Mouse (Mus musculus) myocyte (in vitro differentiated cells): ENCODE data around the gene Trappc6b. TPM values are rescaled to one million over a fixed set of nuclear protein-coding genes. Genes with fewer than 3 reads are reported as not detected.
"Not testable (repeated sequence)": the region's sequence is repeated elsewhere in the genome, so short reads cannot be mapped to it uniquely, and the experiment has no call there.

ENCODE experiments used
- H3K27me3 ChIP-seq: one replicate; pipeline ENCODE4 v1.6.1; 2011; ENCODE audit not compliant: control insufficient read depth, insufficient read depth, insufficient read length
- H3K36me3 ChIP-seq: one replicate; pipeline ENCODE4 v1.6.1; 2011; ENCODE audit not compliant: control insufficient read depth, insufficient read depth
- H3K4me2 ChIP-seq: one replicate; pipeline ENCODE4 v1.6.1; 2011; ENCODE audit warnings: low read depth, control low read depth
- H3K4me3 ChIP-seq: one replicate; pipeline ENCODE4 v1.5.1; 2011; ENCODE audit warnings: mild to moderate bottlenecking, control low read depth, moderate library complexity
- H3K79me2 ChIP-seq: one replicate; pipeline ENCODE4 v1.6.1; 2011; ENCODE audit not compliant: control insufficient read depth, insufficient read depth
- H3ac ChIP-seq: one replicate; pipeline ENCODE4 v1.6.1; 2011; ENCODE audit not compliant: control insufficient read depth, insufficient read length
- CEBPB ChIP-seq: IDR thresholded peaks from 2 replicates; pipeline ENCODE4 v1.6.1; 2011; ENCODE audit warnings: mild to moderate bottlenecking, moderate library complexity; ENCODE audit not compliant: poor library complexity, insufficient read depth, severe bottlenecking
- E2F4 ChIP-seq: IDR thresholded peaks from one replicate; pipeline ENCODE4 v1.6.1; 2011; ENCODE audit warnings: mild to moderate bottlenecking, control low read depth, moderate library complexity; ENCODE audit not compliant: insufficient read depth
- MAX ChIP-seq: IDR thresholded peaks from one replicate; pipeline ENCODE4 v1.6.1; 2011; ENCODE audit warnings: low read depth, mild to moderate bottlenecking, control low read depth
- MYOD1 ChIP-seq, 3 experiments: IDR thresholded peaks; one replicate each; pipeline ENCODE4 v1.6.1; 2011; ENCODE audit warnings: control low read depth in 2 of 3, low read depth in 2 of 3, mild to moderate bottlenecking in 2 of 3, moderate library complexity in 1 of 3; ENCODE audit not compliant: insufficient read length in 2 of 3, control insufficient read depth in 1 of 3
- MYOG ChIP-seq, 3 experiments: IDR thresholded peaks; one replicate each; pipeline ENCODE4 v1.6.1; 2011; ENCODE audit warnings: control low read depth in 2 of 3, low read depth in 2 of 3, mild to moderate bottlenecking in 2 of 3; ENCODE audit not compliant: insufficient read length in 2 of 3, control insufficient read depth in 1 of 3, insufficient read depth in 1 of 3
- POLR2A ChIP-seq: IDR thresholded peaks from one replicate; pipeline ENCODE4 v1.6.1; 2011; ENCODE audit warnings: low read depth, mild to moderate bottlenecking, control low read depth, moderate library complexity; ENCODE audit not compliant: insufficient read length
- POLR2AphosphoS2 ChIP-seq: IDR thresholded peaks from one replicate; pipeline ENCODE4 v1.6.1; 2011; ENCODE audit warnings: low read depth, control low read depth; ENCODE audit not compliant: insufficient read length
- REST ChIP-seq: IDR thresholded peaks from one replicate; pipeline ENCODE4 v1.6.1; 2011; ENCODE audit warnings: mild to moderate bottlenecking, control low read depth, moderate library complexity; ENCODE audit not compliant: insufficient read depth, insufficient read length
- SRF ChIP-seq: IDR thresholded peaks from one replicate; pipeline ENCODE4 v1.6.1; 2011; ENCODE audit warnings: low read depth; ENCODE audit not compliant: control insufficient read depth, insufficient read length
- TCF12 ChIP-seq: IDR thresholded peaks from one replicate; pipeline ENCODE4 v1.6.1; 2011; ENCODE audit warnings: mild to moderate bottlenecking, control low read depth; ENCODE audit not compliant: poor library complexity, insufficient read depth, severe bottlenecking
- TCF3 ChIP-seq: IDR thresholded peaks from one replicate; pipeline ENCODE4 v1.6.1; 2011; ENCODE audit warnings: low read depth, control low read depth; ENCODE audit not compliant: insufficient read length
- USF1 ChIP-seq: IDR thresholded peaks from one replicate; pipeline ENCODE4 v1.6.1; 2011; ENCODE audit warnings: low read depth, mild to moderate bottlenecking, control low read depth, moderate library complexity
- polyA plus RNA-seq: library from polyadenylated mRNA; unstranded; fragments of >200 nt; fragmentation: generic; extraction: Trizol; gene quantifications from one replicate; pipeline ENCODE4 v1.2.1, GENCODE M21; 2012; ENCODE audit warnings: missing spikeins

The Trappc6b gene
- polyA plus RNA-seq, 1 experiment = 52.0 TPM

DNA sequence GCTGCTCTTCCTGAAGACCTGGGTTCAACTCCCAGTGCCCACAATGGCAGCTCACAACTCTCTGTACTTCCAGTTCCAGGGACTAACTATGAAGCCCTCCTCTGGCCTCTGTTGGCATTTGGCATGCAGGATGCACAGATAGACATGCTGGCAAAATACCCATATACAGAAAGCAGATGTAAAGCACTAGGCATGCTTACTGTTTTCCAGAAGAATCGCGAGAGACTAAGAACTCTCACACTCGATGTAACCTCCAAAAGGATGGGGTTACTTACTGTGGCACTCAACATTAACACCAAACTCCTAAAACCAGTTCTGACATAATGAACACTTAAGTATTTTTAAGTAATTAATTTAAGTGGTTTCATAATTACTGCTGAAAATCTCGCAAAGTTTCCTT is 950 bp downstream of the Trappc6b start:
- H3K36me3 ChIP-seq = peaks cover 5% of the 10 kb centered on the region

DNA sequence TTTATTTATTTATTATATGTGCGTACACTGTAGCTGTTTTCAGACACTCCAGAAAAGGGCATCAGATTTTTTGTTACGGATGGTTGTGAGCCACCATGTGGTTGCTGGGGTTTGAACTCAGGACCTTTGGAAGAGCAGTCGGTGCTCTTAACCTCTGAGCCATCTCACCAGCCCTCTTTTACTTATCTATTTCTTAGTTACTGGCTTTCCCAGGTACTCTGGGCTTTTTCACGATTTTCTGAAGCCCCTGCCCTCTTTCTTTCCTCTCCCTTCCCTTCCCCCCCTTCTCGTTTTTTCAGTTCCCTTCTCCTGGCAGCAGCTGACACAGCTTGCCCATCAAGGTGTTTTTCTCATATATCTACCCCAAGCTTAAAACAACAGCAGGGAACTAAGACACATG is 3.0 kb downstream of the Trappc6b start:
- H3K36me3 ChIP-seq, H3K4me3 ChIP-seq, H3K4me2 ChIP-seq, H3K27me3 ChIP-seq, H3ac ChIP-seq: not testable (repeated sequence)
- H3K79me2 ChIP-seq = peaks cover 78% of the 10 kb centered on the region

More for the DNA sequence above, 950 bp downstream of the Trappc6b start:
- H3K27me3 ChIP-seq = no peaks in the 10 kb centered on the region
- peak overlapping the region; percentile 80 for H3K4me2 ChIP-seq
- peak overlapping the region; percentile 80 for H3ac ChIP-seq
- TF ChIP-seq CEBPB = no peak
- TF ChIP-seq TCF12 = no peak
- no peak for TF ChIP-seq POLR2A
- TF ChIP-seq REST = no peak
- TF ChIP-seq MYOG (IDR thresholded peaks at IDR 0.05; ENCODE audit: control insufficient read depth in 1 of 3, insufficient read depth in 1 of 3, insufficient read length in 2 of 3, low read depth in 2 of 3) = no peak
- no peak for TF ChIP-seq POLR2AphosphoS2
- TF ChIP-seq E2F4 = no peak
- no peak for TF ChIP-seq MAX
- TF ChIP-seq MYOD1 (IDR thresholded peaks at IDR 0.05; ENCODE audit: control insufficient read depth in 1 of 3, insufficient read length in 2 of 3, low read depth in 2 of 3) = no peak
- no peak for TF ChIP-seq SRF
- no peak for TF ChIP-seq TCF3
- TF ChIP-seq USF1 = no peak
- peaks cover 58% of the 10 kb centered on the region for H3K79me2 ChIP-seq
- H3K4me3 ChIP-seq = peak overlapping the region; percentile 85

DNA sequence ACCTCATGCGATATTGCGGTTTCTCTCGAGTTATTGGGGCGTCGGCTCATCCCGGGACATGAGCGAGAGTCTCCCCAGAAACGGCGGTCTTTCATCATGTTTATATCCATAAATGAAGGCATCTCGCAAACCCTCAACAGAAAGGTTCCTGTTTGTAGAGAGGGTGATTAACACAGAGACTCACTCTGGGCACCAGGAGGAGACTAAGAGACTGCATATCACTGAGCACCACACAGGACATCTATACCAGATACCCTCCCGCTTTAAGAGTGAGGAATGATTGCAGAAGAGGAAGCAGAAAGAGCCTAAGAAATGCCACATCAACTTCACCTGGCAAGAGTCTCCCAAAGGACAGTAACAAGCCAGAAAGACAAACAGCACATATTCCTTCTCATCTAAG is 5.0 kb downstream of the Trappc6b start:
- Histone ChIP-seq H3ac (no peak overlapping the region), H3K4me3 (no peak overlapping the region), H3K79me2 (peaks cover 90% of the 10 kb centered on the region), H3K4me2 (no peak overlapping the region), H3K27me3 (no peaks in the 10 kb centered on the region), H3K36me3 (peaks cover 5% of the 10 kb centered on the region)
- TF ChIP-seq CEBPB (no peak), MYOG (IDR thresholded peaks at IDR 0.05; ENCODE audit: control insufficient read depth in 1 of 3, insufficient read depth in 1 of 3, insufficient read length in 2 of 3, low read depth in 2 of 3) (no peak), POLR2AphosphoS2 (no peak), E2F4 (no peak), SRF (no peak), USF1 (no peak), TCF12 (no peak), POLR2A (no peak), TCF3 (no peak), REST (no peak), MYOD1 (IDR thresholded peaks at IDR 0.05; ENCODE audit: control insufficient read depth in 1 of 3, insufficient read length in 2 of 3, low read depth in 2 of 3) (no peak), MAX (no peak)

DNA sequence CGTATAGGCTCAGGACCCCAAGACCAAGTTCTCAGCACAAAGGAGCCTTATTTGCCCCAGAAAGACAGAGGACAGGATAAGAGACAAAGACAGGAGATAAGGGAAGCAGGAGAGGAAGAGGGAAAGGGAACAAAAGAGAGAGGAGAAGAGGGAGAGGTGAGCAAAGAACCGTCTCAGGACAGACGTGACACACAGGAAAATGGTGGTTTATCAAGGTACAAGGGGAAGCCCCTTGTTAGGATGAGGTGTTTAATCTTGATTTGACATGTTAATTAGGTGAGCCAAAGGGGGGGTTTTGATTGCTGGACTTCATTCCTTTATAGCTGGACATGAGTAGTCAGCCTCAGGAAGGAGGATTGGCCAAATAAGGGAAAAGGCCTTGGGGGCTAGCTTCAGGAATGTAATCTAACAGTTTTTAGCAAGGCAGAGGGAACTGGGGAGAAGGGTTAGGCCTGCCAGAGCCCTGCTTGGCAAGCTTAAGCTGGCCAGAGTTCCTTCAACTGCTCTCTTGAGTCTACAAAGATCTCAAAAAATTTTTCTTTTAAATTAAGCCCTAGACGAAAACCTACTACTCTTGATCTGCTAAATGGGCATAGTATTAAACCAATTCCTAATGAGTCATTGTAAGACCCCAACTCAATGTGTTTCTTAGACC is 5.9 kb downstream of the Trappc6b start:
- H3ac ChIP-seq = no peak overlapping the region
- H3K4me2 ChIP-seq = no peak overlapping the region
- H3K4me3 ChIP-seq = no peak overlapping the region
- no peaks in the 10 kb centered on the region for H3K27me3 ChIP-seq
- TF ChIP-seq MAX (no peak), TCF3 (no peak), REST (no peak), CEBPB (no peak), POLR2A (no peak), SRF (no peak), MYOG (IDR thresholded peaks at IDR 0.05; ENCODE audit: control insufficient read depth in 1 of 3, insufficient read depth in 1 of 3, insufficient read length in 2 of 3, low read depth in 2 of 3) (no peak), TCF12 (no peak), USF1 (no peak), POLR2AphosphoS2 (no peak), MYOD1 (IDR thresholded peaks at IDR 0.05; ENCODE audit: control insufficient read depth in 1 of 3, insufficient read length in 2 of 3, low read depth in 2 of 3) (no peak), E2F4 (no peak)
- H3K79me2 ChIP-seq = peaks cover 82% of the 10 kb centered on the region
- peaks cover 5% of the 10 kb centered on the region for H3K36me3 ChIP-seq

DNA sequence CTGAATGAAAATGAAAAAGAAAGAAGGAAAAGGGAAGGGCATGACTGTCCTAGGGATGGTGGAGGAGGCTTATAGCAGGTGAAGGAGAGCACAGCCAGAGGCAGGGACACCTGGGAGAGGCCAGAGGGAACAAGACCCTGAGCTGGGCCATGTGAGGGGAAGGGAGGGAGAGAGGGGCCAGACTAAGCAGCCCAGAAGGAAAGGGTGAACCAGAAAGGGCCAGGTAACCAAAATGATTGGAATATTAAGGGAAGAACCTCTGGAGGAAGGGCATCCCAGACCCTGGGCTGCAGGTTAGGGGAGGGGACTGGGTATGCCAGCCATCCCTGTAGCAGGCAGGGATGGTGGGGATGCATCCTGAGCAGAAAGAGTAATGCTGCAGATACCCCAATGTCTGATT is 7.3 kb downstream of the Trappc6b start:
- no peak overlapping the region for H3K4me2 ChIP-seq
- peaks cover 11% of the 10 kb centered on the region for H3K36me3 ChIP-seq
- no peak overlapping the region for H3ac ChIP-seq
- H3K4me3 ChIP-seq = no peak overlapping the region
- TF ChIP-seq MAX (no peak), TCF12 (no peak), TCF3 (no peak), POLR2A (no peak), POLR2AphosphoS2 (no peak), REST (no peak), MYOD1 (IDR thresholded peaks at IDR 0.05; ENCODE audit: control insufficient read depth in 1 of 3, insufficient read length in 2 of 3, low read depth in 2 of 3) (no peak), E2F4 (no peak), USF1 (no peak), SRF (no peak), MYOG (IDR thresholded peaks at IDR 0.05; ENCODE audit: control insufficient read depth in 1 of 3, insufficient read depth in 1 of 3, insufficient read length in 2 of 3, low read depth in 2 of 3) (no peak), CEBPB (no peak)
- H3K27me3 ChIP-seq = no peaks in the 10 kb centered on the region
- peaks cover 68% of the 10 kb centered on the region for H3K79me2 ChIP-seq
